Mouse (Mus musculus) heart, embryonic 16.5 days (tissue): ENCODE measurements around the gene Ints14. TPM values are rescaled to one million over a fixed set of nuclear protein-coding genes. Genes with fewer than 3 reads are reported as not detected.

Experiments used
- ATAC-seq: fragments of 200-750 bp; cut with Nextera tagmentation; replicated peaks from 2 replicates; pipeline ENCODE4 v1.8.0; 2017; ENCODE audit warnings: moderate number of reproducible peaks; ENCODE audit not compliant: insufficient read depth, low FRiP score; ENCODE audit errors: extremely low read depth
- H3K27ac ChIP-seq: fragments of 300-500 bp; sonication (generic); 2 replicates; pipeline ENCODE4 v1.5.1; 2014; ENCODE audit warnings: mild to moderate bottlenecking, low read length, control low read depth, moderate library complexity
- H3K27me3 ChIP-seq: fragments of 300-500 bp; sonication (generic); 2 replicates; pipeline ENCODE4 v1.6.1; 2014; ENCODE audit warnings: low read length, mixed read lengths; ENCODE audit not compliant: control insufficient read depth, insufficient read depth
- H3K36me3 ChIP-seq: fragments of 300-500 bp; sonication (generic); 2 replicates; pipeline ENCODE4 v1.6.1; 2014; ENCODE audit not compliant: control insufficient read depth, insufficient read depth
- H3K4me1 ChIP-seq: fragments of 300-500 bp; sonication (generic); 2 replicates; pipeline ENCODE4 v1.6.1; 2014; ENCODE audit warnings: low read length, mixed read lengths; ENCODE audit not compliant: control insufficient read depth, insufficient read depth
- H3K4me2 ChIP-seq: fragments of 300-500 bp; sonication (generic); 2 replicates; pipeline ENCODE4 v1.6.1; 2014; ENCODE audit warnings: low read depth, mild to moderate bottlenecking, control low read depth, low read length
- H3K4me3 ChIP-seq: fragments of 300-500 bp; sonication (generic); 2 replicates; pipeline ENCODE4 v1.5.1; 2014; ENCODE audit warnings: mild to moderate bottlenecking, control low read depth, low read length
- H3K9ac ChIP-seq: fragments of 300-500 bp; sonication (generic); 2 replicates; pipeline ENCODE4 v1.6.1; 2014; ENCODE audit warnings: low read length, control low read depth
- H3K9me3 ChIP-seq: fragments of 300-500 bp; sonication (generic); replicated peaks from 2 replicates; pipeline ENCODE4 v1.6.1; 2016; ENCODE audit warnings: low read length; ENCODE audit not compliant: control insufficient read depth
- WGBS: fragments of 180-500 bp; shearing (Covaris S2); extraction: QIAGEN DNeasy Blood & Tissue Kit; methylation state at CpG from one replicate; pipeline ENCODE4 v1.1.7; 2014; 5-methylcytosine and 5-hydroxymethylcytosine counted together
- polyA plus RNA-seq: library from polyadenylated mRNA; unstranded; fragments of >200 nt; fragmentation: Nextera tagmentation; extraction: Ambion mirVana; gene quantifications from 2 replicates; pipeline ENCODE4 v1.2.1, GENCODE M21; 2015

Ints14 gene
- polyA plus RNA-seq, 1 experiment from 2014 or later = 38.8 TPM

- WGBS = 87% methylated on average over 8 of the region's 8 CpGs
- no peak overlapping the region for H3K4me3 ChIP-seq
Observed at GRCm38 (mm10) chr9:65005737-65006136, 45.0 kb downstream of the Ints14 start.

GRCm38 (mm10) chr9:65010632-65011031 is 49.9 kb downstream of the Ints14 start:
- H3K27me3 ChIP-seq = no peaks in the 10 kb centered on the region
- WGBS = 63% methylated on average over 8 of the region's 8 CpGs
- peaks cover 16% of the 10 kb centered on the region for H3K36me3 ChIP-seq
- no peak overlapping the region for H3K9ac ChIP-seq
- H3K4me1 ChIP-seq = peaks cover 5% of the 10 kb centered on the region
- H3K4me3 ChIP-seq = no peak overlapping the region
- H3K9me3 ChIP-seq = no peaks in the 10 kb centered on the region
- no peak overlapping the region for H3K27ac ChIP-seq
- no peak overlapping the region for H3K4me2 ChIP-seq
- no peak for ATAC-seq

More at GRCm38 (mm10) chr9:65005737-65006136, 45.0 kb downstream of the Ints14 start:
- no peaks in the 10 kb centered on the region for H3K27me3 ChIP-seq
- no peak overlapping the region for H3K9ac ChIP-seq
- no peak overlapping the region for H3K4me2 ChIP-seq
- ATAC-seq = no peak
- peaks cover 3% of the 10 kb centered on the region; the same call in 1 of the 2 replicates for H3K9me3 ChIP-seq
- no peak overlapping the region for H3K27ac ChIP-seq
- H3K36me3 ChIP-seq = peaks cover 43% of the 10 kb centered on the region
- no peaks in the 10 kb centered on the region for H3K4me1 ChIP-seq

GRCm38 (mm10) chr9:65011304-65011703 is 50.6 kb downstream of the Ints14 start:
- no peak overlapping the region for H3K4me3 ChIP-seq
- peaks cover 12% of the 10 kb centered on the region for H3K4me1 ChIP-seq
- no peak overlapping the region for H3K27ac ChIP-seq
- 50% methylated on average over 6 of the region's 6 CpGs for whole genome bisulfite sequencing
- peaks cover 10% of the 10 kb centered on the region for H3K36me3 ChIP-seq
- H3K9me3 ChIP-seq = no peaks in the 10 kb centered on the region
- no peak overlapping the region for H3K4me2 ChIP-seq
- H3K27me3 ChIP-seq = no peaks in the 10 kb centered on the region
- no peak overlapping the region for H3K9ac ChIP-seq
- ATAC-seq = no peak

- peak overlapping the region; percentile 3; the same call in 1 of the 2 replicates for H3K27ac ChIP-seq
- no peaks in the 10 kb centered on the region for H3K9me3 ChIP-seq
- H3K4me1 ChIP-seq = peaks cover 29% of the 10 kb centered on the region
- WGBS = 36% methylated on average over 7 of the region's 7 CpGs
- peak overlapping the region; percentile 28 for H3K4me2 ChIP-seq
- no peaks in the 10 kb centered on the region for H3K27me3 ChIP-seq
- H3K4me3 ChIP-seq = no peak overlapping the region
- H3K36me3 ChIP-seq = no peaks in the 10 kb centered on the region
- ATAC-seq = no peak
- H3K9ac ChIP-seq = no peak overlapping the region
Observed at GRCm38 (mm10) chr9:65015461-65016222, 54.9 kb downstream of the Ints14 start.

GRCm38 (mm10) chr9:65016241-65016977 is 55.7 kb downstream of the Ints14 start:
- no peak overlapping the region for H3K9ac ChIP-seq
- H3K4me2 ChIP-seq = no peak overlapping the region
- H3K36me3 ChIP-seq = no peaks in the 10 kb centered on the region
- peaks cover 31% of the 10 kb centered on the region for H3K4me1 ChIP-seq
- peak overlapping the region; percentile 41; the same call in 1 of the 2 replicates for H3K27ac ChIP-seq
- H3K27me3 ChIP-seq = no peaks in the 10 kb centered on the region
- no peak overlapping the region for H3K4me3 ChIP-seq
- H3K9me3 ChIP-seq = no peaks in the 10 kb centered on the region
- 81% methylated on average over 4 of the region's 4 CpGs for WGBS
- ATAC-seq = no peak

- H3K27ac ChIP-seq = no peak overlapping the region
- 88% methylated on average over 16 of the region's 16 CpGs for WGBS
- no peak overlapping the region for H3K4me2 ChIP-seq
- no peaks in the 10 kb centered on the region for H3K9me3 ChIP-seq
- ATAC-seq = no peak
- no peak overlapping the region for H3K4me3 ChIP-seq
- peaks cover 34% of the 10 kb centered on the region for H3K4me1 ChIP-seq
- H3K27me3 ChIP-seq = no peaks in the 10 kb centered on the region
- no peak overlapping the region for H3K9ac ChIP-seq
- H3K36me3 ChIP-seq = no peaks in the 10 kb centered on the region
Observed at GRCm38 (mm10) chr9:65016978-65017827, 56.5 kb downstream of the Ints14 start.

GRCm38 (mm10) chr9:65017896-65018295 is 57.2 kb downstream of the Ints14 start:
- no peak overlapping the region for H3K4me2 ChIP-seq
- no peaks in the 10 kb centered on the region for H3K36me3 ChIP-seq
- 81% methylated on average over 4 of the region's 4 CpGs for WGBS
- no peak overlapping the region for H3K27ac ChIP-seq
- H3K4me1 ChIP-seq = peaks cover 38% of the 10 kb centered on the region
- no peak overlapping the region for H3K9ac ChIP-seq
- H3K4me3 ChIP-seq = no peak overlapping the region
- ATAC-seq = no peak
- no peaks in the 10 kb centered on the region for H3K27me3 ChIP-seq
- no peaks in the 10 kb centered on the region for H3K9me3 ChIP-seq

GRCm38 (mm10) chr9:65018588-65019121 is 58.0 kb downstream of the Ints14 start:
- Histone ChIP-seq H3K9ac (no peak overlapping the region), H3K36me3 (no peaks in the 10 kb centered on the region), H3K9me3 (no peaks in the 10 kb centered on the region), H3K4me3 (no peak overlapping the region), H3K27me3 (no peaks in the 10 kb centered on the region), H3K27ac (no peak overlapping the region), H3K4me1 (peaks cover 38% of the 10 kb centered on the region), H3K4me2 (no peak overlapping the region)
- 81% methylated on average over 3 of the region's 3 CpGs for WGBS
- no peak for ATAC-seq
